Mouse (Mus musculus) lung, adult 2 months (tissue): ENCODE data around the gene Tgfbr3.

Source experiments
- CTCF ChIP-seq: fragments of 200-500 bp; IDR thresholded peaks from 2 replicates; pipeline ENCODE4 v1.5.1; 2011; ENCODE audit warnings: mild to moderate bottlenecking, low read length, control low read depth; ENCODE audit not compliant: insufficient read depth
- POLR2A ChIP-seq: fragments of 200-500 bp; IDR thresholded peaks from 2 replicates; pipeline ENCODE4 v1.6.1; 2011; ENCODE audit warnings: low read depth, mild to moderate bottlenecking, control low read depth, low read length, borderline replicate concordance; ENCODE audit errors: extremely low read depth

- TF ChIP-seq POLR2A (no peak), CTCF (no peak)
Measured at GRCm38 (mm10) chr5:107200221-107200635, 89.2 kb downstream of the Tgfbr3 start.
